Mouse (Mus musculus): ENCODE measurements around the gene Wscd2.

DNA sequence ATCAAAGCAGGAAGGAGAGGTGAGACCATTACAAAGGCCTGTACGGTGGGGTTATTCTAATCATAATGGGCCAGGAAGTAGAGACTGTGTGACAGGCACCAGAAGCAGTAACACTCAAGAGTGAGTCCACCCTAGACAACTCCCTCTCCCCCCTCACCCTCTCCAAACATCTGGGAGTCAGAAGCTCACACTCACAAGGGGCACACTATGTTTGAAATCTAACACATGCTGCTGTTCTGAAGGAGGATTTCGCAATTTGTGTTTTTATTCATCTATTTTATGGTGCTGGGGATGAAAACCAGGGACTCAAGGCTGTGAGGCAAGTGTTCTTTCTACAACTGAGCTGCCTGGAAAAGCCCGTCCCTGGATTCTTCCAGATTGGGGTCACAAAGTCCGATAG, 114.6 kb downstream of the Wscd2 start:
- TF ChIP-seq POLR2A (IDR thresholded peaks at IDR 0.05; ENCODE audit: insufficient read length, low read depth) (no peak), POLR2AphosphoS2 (IDR thresholded peaks at IDR 0.05; ENCODE audit: insufficient read length, low read depth) (no peak), USF1 (IDR thresholded peaks at IDR 0.05; ENCODE audit: low read depth) (no peak), REST (IDR thresholded peaks at IDR 0.05; ENCODE audit: insufficient read depth, insufficient read length) (no peak), TCF12 (IDR thresholded peaks at IDR 0.05; ENCODE audit: insufficient read depth, poor library complexity, severe bottlenecking) (no peak), TCF3 (IDR thresholded peaks at IDR 0.05; ENCODE audit: insufficient read length, low read depth) (no peak)
